Mouse (Mus musculus) central nervous system, embryonic 18 days (tissue): Measurements from ENCODE around the gene Lrrn2. TPM values are rescaled to one million over a fixed set of nuclear protein-coding genes. Genes with fewer than 3 reads are reported as not detected.

Experiments
- polyA plus RNA-seq: library from polyadenylated mRNA; depleted of rRNA; stranded (reverse); fragments of >200 nt; gene quantifications from 2 replicates; pipeline ENCODE4 v1.2.3, GENCODE M21; 2012; rRNA removed

The Lrrn2 gene
- polyA plus RNA-seq: 49.8 and 62.7 TPM in 2 replicates

DNA sequence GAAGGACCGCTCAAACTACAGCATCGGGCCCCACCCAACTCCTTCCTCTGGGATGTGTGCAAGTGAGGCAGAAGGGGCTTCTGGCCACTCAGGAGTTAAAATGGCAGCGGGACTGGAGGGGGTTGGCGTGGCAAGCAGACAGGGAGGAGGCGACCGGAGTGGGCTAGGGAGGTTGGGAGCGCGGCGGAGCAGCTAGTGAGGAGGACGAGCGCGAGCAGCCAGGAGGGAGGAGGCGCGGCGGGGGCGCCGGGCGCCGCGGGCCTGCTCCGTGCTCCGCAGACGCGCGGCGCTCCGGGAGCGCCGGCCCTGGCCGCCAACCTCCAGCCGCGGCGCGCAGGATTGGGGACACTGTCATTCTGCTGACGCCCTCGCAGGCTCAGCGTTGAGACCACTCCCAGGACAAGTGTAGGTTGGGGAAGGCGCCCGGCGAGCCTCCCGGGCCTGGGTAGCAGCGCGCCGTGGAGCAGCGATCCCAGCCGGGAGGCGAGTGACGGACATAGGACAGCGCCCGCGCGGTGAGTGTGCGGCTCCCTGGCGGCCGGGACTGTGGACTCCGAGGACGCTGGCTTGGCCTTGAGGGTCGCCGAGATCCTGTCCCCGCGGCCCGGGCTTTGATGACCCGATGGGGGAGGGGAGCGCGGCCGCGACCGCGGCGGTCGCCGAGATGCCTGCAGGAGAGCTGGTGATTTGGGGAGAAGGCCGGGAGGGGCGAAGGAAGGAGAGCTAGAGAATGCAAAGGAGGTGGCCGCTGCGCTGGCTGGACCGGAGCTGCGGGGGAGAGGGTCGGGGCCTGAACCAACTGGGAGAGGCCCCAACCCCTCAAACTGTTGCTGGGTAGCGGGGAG, at the start of gene Lrrn2:
Lrrn2 (plus strand) TSS at position 113 of the 845 bp plus-strand sequence.

Other genes with a start within 250 kb of the Lrrn2 start
- gene Nfasc, start 138.5 kb upstream of the Lrrn2 start, polyA plus RNA-seq: 44.5 and 50.3 TPM in 2 replicates
- gene Mdm4, start 150.3 kb downstream of the Lrrn2 start, polyA plus RNA-seq: 103 and 104 TPM in 2 replicates
- gene Pik3c2b, start 165.4 kb downstream of the Lrrn2 start, polyA plus RNA-seq: 22.1 and 26.5 TPM in 2 replicates